Mouse (Mus musculus): Measurements from ENCODE around the gene Trpc5os. TPM values are rescaled to one million over a fixed set of nuclear protein-coding genes. Genes with fewer than 3 reads are reported as not detected.

Gene Trpc5os
- polyA plus RNA-seq (2015; fragmentation: Nextera tagmentation; extraction: Ambion mirVana) = not detected in 2 replicates

DNA sequence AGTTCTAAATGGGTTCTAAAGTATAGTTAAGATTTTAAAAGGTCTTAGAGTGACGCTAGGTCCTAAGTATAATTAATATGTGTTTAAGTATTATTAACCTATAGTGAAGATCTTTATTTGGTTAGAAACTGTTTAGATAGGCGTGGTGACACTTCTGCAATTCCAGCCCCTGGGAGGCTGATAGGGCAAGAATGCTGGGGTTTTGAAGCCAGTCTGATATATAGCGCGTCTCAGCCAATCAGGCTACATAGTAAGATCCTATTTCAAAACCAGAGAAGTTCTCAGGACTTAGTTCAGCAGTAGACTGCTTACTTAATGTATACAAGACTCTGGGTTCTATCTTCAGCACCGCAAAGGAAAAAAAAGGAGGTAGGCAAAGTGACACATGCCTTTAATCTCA, at the start of gene Trpc5os:
Gene Trpc5os, plus strand, starts transcription at position 301 of the 400 bp plus-strand sequence.
- H3K36me3 ChIP-seq (ENCODE audit: control insufficient read depth, insufficient read depth, low read length) = no peaks in the 10 kb centered on the region
- no peak within 1 kb of the TSS for H3K4me2 ChIP-seq (replicated peaks; ENCODE audit: low read depth)
- no peaks in the 10 kb centered on the region for H3K4me1 ChIP-seq (replicated peaks; ENCODE audit: control insufficient read depth, insufficient read depth)
- H3K9ac ChIP-seq (ENCODE audit: low read length) = no peak within 1 kb of the TSS
- H3K27ac ChIP-seq (replicated peaks) = no peak within 1 kb of the TSS
- TF ChIP-seq EP300 (optimal IDR thresholded peaks at IDR 0.05) = no peak
- no peak for TF ChIP-seq CTCF (IDR thresholded peaks at IDR 0.05; ENCODE audit: low read depth)
- H3K9me3 ChIP-seq (ENCODE audit: control insufficient read depth, low read length) = no peaks in the 10 kb centered on the region
- DNase-seq (ENCODE audit: low spot score) (no peak), ATAC-seq (ENCODE audit: low FRiP score, low TSS enrichment) (no peak)
- 68% methylated on average over 5 of the region's 5 CpGs for WGBS
- no peaks in the 10 kb centered on the region for H3K27me3 ChIP-seq (ENCODE audit: control insufficient read depth, insufficient read depth, low read length)
- H3K4me3 ChIP-seq (ENCODE audit: low read depth, low read length) = no peak within 1 kb of the TSS

- Histone ChIP-seq H3K4me2 (replicated peaks; ENCODE audit: low read depth) (no peak overlapping the region), H3K4me1 (replicated peaks; ENCODE audit: control insufficient read depth, insufficient read depth) (no peaks in the 10 kb centered on the region), H3K9me3 (ENCODE audit: control insufficient read depth, low read length) (no peaks in the 10 kb centered on the region), H3K27ac (replicated peaks) (no peak overlapping the region), H3K4me3 (ENCODE audit: low read depth, low read length) (no peak overlapping the region), H3K36me3 (ENCODE audit: control insufficient read depth, insufficient read depth, low read length) (no peaks in the 10 kb centered on the region), H3K27me3 (ENCODE audit: control insufficient read depth, insufficient read depth, low read length) (no peaks in the 10 kb centered on the region), H3K9ac (ENCODE audit: low read length) (no peak overlapping the region)
- 57% methylated on average over 5 of the region's 5 CpGs for WGBS
- DNase-seq (ENCODE audit: low spot score) (no peak), ATAC-seq (ENCODE audit: low FRiP score, low TSS enrichment) (no peak)
- TF ChIP-seq EP300 (optimal IDR thresholded peaks at IDR 0.05) (no peak), CTCF (IDR thresholded peaks at IDR 0.05; ENCODE audit: low read depth) (no peak)
Observed at GRCm38 (mm10) chrX:144408036-144408435, 48.3 kb upstream of the Trpc5os start.

DNA sequence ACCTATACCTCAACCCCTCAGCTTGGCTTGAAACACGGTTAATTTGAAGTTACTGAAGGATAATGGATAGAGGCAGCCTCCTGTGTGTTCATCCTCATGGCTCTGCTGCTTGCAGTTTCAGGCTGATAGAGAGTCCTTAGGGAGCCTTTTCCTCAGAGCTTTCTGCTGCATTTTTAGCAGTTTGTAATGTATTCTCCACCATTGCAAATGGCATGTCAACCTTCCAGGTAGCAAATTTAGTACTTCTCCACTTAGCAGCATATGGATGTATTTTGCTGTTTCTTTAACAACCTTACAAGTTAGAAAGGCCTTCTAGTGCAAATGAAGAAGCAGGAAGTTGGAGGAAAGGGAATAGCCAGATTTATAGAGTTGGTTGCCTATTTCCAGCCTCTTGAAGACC, 36.1 kb upstream of the Trpc5os start:
- DNase-seq (ENCODE audit: low spot score) (no peak), ATAC-seq (ENCODE audit: low FRiP score, low TSS enrichment) (no peak)
- no peak overlapping the region for H3K4me3 ChIP-seq (ENCODE audit: low read depth, low read length)
- no peak overlapping the region for H3K27ac ChIP-seq (replicated peaks)
- no peak for TF ChIP-seq EP300 (optimal IDR thresholded peaks at IDR 0.05)
- no peak for TF ChIP-seq CTCF (IDR thresholded peaks at IDR 0.05; ENCODE audit: low read depth)
- no peak overlapping the region for H3K4me2 ChIP-seq (replicated peaks; ENCODE audit: low read depth)
- H3K4me1 ChIP-seq (replicated peaks; ENCODE audit: control insufficient read depth, insufficient read depth) = no peaks in the 10 kb centered on the region
- H3K36me3 ChIP-seq (ENCODE audit: control insufficient read depth, insufficient read depth, low read length) = no peaks in the 10 kb centered on the region
- no peaks in the 10 kb centered on the region for H3K27me3 ChIP-seq (ENCODE audit: control insufficient read depth, insufficient read depth, low read length)
- 63% methylated on average over 1 of the region's 1 CpGs for WGBS
- no peaks in the 10 kb centered on the region for H3K9me3 ChIP-seq (ENCODE audit: control insufficient read depth, low read length)
- H3K9ac ChIP-seq (ENCODE audit: low read length) = no peak overlapping the region

GRCm38 (mm10) chrX:144421091-144421490, 35.3 kb upstream of the Trpc5os start:
- TF ChIP-seq CTCF (IDR thresholded peaks at IDR 0.05; ENCODE audit: low read depth) (no peak), EP300 (optimal IDR thresholded peaks at IDR 0.05) (no peak)
- DNase-seq (ENCODE audit: low spot score) (no peak), ATAC-seq (ENCODE audit: low FRiP score, low TSS enrichment) (no peak)
- no peak overlapping the region for H3K4me3 ChIP-seq (ENCODE audit: low read depth, low read length)
- H3K9me3 ChIP-seq (ENCODE audit: control insufficient read depth, low read length) = no peaks in the 10 kb centered on the region
- no peaks in the 10 kb centered on the region for H3K36me3 ChIP-seq (ENCODE audit: control insufficient read depth, insufficient read depth, low read length)
- WGBS = 91% methylated on average over 1 of the region's 1 CpGs
- H3K4me2 ChIP-seq (replicated peaks; ENCODE audit: low read depth) = no peak overlapping the region
- no peaks in the 10 kb centered on the region for H3K27me3 ChIP-seq (ENCODE audit: control insufficient read depth, insufficient read depth, low read length)
- no peak overlapping the region for H3K27ac ChIP-seq (replicated peaks)
- no peak overlapping the region for H3K9ac ChIP-seq (ENCODE audit: low read length)
- H3K4me1 ChIP-seq (replicated peaks; ENCODE audit: control insufficient read depth, insufficient read depth) = no peaks in the 10 kb centered on the region

- ATAC-seq (ENCODE audit: low FRiP score, low TSS enrichment) = no peak
- 64% methylated on average over 3 of the region's 3 CpGs for WGBS
- no peaks in the 10 kb centered on the region for H3K9me3 ChIP-seq (ENCODE audit: control insufficient read depth, low read length)
Observed at GRCm38 (mm10) chrX:144423848-144424247, 32.5 kb upstream of the Trpc5os start.

DNA sequence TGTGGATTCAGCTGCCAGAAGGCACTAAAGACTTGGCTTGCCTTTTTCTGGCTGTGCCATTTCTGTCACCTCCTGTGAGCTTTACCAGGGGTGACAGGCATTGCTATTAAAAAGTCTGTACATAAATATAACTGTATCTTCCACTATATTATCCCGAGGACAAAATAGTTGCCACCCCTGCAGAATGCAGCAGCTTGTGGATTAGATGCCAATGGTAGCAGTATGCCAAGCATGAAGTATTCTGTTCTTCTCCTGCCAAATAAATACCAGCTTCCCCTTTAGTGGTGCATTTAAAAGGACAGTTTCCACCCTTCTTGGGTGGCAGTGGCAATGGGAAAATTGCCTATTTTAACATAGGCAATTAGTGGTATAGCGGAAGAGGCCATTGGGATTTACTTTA, 8.0 kb downstream of the Trpc5os start:
- ATAC-seq (ENCODE audit: low FRiP score, low TSS enrichment) = no peak
- Histone ChIP-seq H3K27me3 (ENCODE audit: control insufficient read depth, insufficient read depth, low read length) (no peaks in the 10 kb centered on the region), H3K9ac (ENCODE audit: low read length) (no peak overlapping the region), H3K9me3 (ENCODE audit: control insufficient read depth, low read length) (no peaks in the 10 kb centered on the region), H3K4me3 (ENCODE audit: low read depth, low read length) (no peak overlapping the region), H3K36me3 (ENCODE audit: control insufficient read depth, insufficient read depth, low read length) (no peaks in the 10 kb centered on the region), H3K4me1 (replicated peaks; ENCODE audit: control insufficient read depth, insufficient read depth) (no peaks in the 10 kb centered on the region), H3K4me2 (replicated peaks; ENCODE audit: low read depth) (no peak overlapping the region), H3K27ac (replicated peaks) (no peak overlapping the region)
- DNase-seq (ENCODE audit: low spot score) = no peak
- 91% methylated on average over 2 of the region's 2 CpGs for WGBS
- no peak for TF ChIP-seq EP300 (optimal IDR thresholded peaks at IDR 0.05)
- no peak for TF ChIP-seq CTCF (IDR thresholded peaks at IDR 0.05; ENCODE audit: low read depth)

More at GRCm38 (mm10) chrX:144423848-144424247, 32.5 kb upstream of the Trpc5os start:
- Histone ChIP-seq H3K9ac (ENCODE audit: low read length) (no peak overlapping the region), H3K4me2 (replicated peaks; ENCODE audit: low read depth) (no peak overlapping the region), H3K4me3 (ENCODE audit: low read depth, low read length) (no peak overlapping the region), H3K4me1 (replicated peaks; ENCODE audit: control insufficient read depth, insufficient read depth) (no peaks in the 10 kb centered on the region), H3K36me3 (ENCODE audit: control insufficient read depth, insufficient read depth, low read length) (no peaks in the 10 kb centered on the region), H3K27ac (replicated peaks) (no peak overlapping the region), H3K27me3 (ENCODE audit: control insufficient read depth, insufficient read depth, low read length) (no peaks in the 10 kb centered on the region)
- no peak for TF ChIP-seq CTCF (IDR thresholded peaks at IDR 0.05; ENCODE audit: low read depth)
- DNase-seq (ENCODE audit: low spot score) = no peak

Data from stomach, postnatal 0 days (tissue).